Mouse (Mus musculus) heart, postnatal 4 days (tissue): Measurements from ENCODE around the gene Gfod1. TPM values are rescaled to one million over a fixed set of nuclear protein-coding genes. Genes with fewer than 3 reads are reported as not detected.

Experiments used
- DNase-seq: peaks from one replicate; pipeline ENCODE4 v3.0.0; 2021
- total RNA-seq, 2 experiments: library from RNA; stranded (reverse); gene quantifications; 2 replicates each; pipeline ENCODE4 v1.2.3; 2021

Gene Gfod1
- total RNA-seq, 2 experiments from 2014 or later, result 20.6 to 24.8 TPM

DNA sequence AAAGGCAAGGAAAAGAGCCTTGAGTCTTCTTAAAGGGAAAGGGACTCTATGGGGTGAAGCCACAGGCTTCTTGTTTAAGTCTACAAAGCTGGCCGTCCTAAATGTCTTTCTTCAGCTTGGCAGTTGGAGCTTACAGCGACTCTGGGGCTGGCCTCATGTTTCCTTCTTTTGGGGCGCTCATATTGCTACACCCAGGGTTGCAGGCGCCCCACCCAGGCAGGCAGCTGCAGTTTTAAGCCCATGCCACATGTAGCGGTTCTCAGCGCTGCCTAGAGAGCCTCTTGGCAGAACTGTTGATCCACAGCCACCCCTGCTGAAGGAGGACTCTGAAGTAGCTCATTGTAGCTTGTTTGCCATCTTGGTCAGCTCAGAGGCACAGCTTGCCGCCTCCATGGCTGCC is 104.7 kb downstream of the Gfod1 start:
- no peak for DNase-seq

DNA sequence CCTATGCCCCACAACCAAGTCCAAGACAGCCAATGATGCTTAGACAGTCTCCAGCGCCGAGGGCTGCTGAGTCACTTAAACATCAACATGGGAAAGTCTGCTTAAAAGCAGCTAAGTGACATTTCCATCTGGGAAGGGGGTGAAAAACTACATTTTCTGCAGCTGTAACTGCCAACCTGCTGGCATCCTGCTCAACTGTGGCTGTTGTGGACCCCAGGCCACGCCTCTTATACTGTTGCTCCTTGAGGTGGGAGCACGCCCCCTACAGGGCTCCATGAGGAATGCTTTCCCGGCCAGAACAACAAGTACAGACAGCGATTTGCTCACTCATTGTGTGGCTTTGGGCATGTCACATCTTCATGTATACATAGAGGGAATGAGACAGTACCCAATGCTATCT is 106.8 kb downstream of the Gfod1 start:
- DNase-seq, result no peak

DNA sequence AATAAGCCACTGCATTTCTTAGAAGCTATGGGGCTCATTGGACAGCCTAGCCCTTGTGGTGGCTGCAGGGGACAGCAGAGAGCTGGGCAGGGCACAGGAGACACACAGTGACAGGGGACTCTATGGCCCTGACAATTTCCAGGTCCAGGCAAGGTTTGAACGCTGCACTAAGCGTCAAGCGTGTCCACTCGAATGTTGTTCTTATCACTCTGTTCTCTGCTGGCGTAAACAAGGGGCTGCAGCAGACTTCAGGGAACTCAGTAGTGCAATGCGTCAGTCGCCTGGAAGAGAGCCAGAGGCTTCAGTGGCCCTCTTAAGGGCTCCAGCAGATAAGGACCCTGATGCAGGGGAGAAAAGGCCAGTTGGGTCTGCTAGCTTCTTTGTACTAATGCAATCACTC is 108.0 kb downstream of the Gfod1 start:
- DNase-seq, result peak; percentile 81

DNA sequence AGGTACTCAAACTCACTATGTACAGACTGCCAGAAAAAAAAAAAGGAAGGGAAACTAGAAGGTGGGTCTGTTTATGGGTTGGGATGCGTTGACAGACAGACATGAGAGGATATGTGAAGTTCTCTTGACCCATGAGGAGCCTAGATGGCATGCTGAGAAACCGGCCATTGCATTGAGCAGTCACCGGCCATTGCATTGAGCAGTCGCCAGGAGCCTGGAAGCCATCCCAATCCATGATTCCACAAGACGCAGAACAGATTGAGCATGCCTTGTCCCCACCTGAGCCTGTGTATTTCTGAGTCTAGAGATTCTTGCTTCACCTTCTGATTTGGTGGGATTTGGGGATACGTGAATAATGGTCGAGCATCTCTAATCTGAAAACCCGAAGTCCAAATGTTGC is 110.0 kb downstream of the Gfod1 start:
- DNase-seq, result no peak

DNA sequence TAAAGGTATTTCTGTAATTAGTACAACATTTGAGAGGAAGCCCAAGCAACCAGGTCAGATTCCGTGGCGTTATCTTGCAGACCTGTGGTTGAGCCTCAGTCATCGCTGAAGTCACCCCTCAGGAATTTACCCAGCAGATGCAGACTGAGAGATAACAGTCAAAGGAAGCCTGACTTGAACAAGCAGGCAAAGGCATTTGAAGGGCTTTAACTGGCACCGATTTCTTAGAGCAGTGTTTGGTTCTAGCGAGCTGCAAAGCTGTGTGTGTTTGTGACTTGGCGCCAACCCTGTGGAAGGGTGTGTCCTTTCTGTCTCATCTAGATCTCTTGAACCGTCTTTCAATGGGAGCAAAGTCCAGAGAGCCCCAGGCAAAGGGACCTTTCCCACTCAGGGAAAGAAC is 110.7 kb downstream of the Gfod1 start:
- DNase-seq, result no peak

DNA sequence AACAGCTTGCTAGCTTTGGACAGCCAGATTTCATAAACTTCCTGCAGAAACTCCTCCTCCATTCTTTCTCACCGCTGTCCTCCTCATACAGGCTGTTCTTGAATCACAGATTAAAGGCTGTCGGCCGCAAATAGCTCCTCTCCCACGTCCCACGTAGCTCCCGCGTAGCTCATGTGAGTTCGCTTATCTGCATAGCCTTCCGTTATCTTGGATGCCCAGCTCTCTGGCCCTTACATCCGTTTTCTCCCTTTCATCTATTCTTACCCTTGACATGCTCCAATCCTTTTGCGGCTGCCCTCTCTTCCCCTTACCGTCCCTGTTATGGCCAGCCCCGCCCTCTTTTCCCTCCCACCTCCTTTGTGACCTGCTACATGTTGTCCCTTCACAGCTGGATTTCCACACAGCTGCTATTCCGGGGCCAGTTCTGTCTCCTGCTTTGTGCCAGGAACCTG is 112.2 kb downstream of the Gfod1 start:
- DNase-seq, result peak; percentile 72

DNA sequence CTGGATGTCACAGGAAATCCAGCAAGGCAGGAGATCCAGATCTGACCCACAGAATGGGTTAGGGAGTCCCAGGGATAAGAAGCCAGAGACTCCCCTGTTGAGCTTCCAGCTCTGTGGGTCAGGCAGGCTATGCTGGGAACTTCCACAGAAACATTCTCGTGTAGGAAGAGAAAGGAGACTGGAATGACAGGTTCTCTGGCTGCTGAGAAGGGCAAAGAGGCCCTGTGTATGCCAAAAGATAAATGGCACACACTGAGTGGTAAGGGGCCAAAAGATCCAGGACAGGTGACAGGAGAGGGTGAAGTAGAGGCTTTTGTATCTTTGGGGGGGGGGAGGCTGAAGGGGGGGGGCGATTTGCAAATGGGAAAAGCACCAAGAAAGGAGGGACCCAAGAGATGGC is 112.7 kb downstream of the Gfod1 start:
- DNase-seq, result no peak

DNA sequence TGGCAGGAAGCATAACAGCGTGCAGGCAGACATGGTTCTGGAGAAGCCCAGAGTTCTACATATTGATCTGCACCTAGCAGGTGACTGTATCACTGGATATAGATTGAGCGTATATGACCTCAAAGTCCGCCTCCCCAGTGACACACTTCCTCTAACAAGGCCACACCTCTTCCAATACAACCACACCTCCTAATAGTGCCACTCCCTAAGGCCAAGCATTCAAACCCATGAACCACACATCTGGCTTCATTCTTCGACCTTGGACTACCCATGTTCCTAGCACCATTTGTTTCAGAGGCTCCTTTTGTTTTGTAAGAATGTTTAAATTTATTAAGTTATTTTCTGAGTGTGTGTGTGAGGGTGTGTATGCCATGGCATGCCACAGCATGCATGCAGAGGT is 116.2 kb downstream of the Gfod1 start:
- no peak for DNase-seq

DNA sequence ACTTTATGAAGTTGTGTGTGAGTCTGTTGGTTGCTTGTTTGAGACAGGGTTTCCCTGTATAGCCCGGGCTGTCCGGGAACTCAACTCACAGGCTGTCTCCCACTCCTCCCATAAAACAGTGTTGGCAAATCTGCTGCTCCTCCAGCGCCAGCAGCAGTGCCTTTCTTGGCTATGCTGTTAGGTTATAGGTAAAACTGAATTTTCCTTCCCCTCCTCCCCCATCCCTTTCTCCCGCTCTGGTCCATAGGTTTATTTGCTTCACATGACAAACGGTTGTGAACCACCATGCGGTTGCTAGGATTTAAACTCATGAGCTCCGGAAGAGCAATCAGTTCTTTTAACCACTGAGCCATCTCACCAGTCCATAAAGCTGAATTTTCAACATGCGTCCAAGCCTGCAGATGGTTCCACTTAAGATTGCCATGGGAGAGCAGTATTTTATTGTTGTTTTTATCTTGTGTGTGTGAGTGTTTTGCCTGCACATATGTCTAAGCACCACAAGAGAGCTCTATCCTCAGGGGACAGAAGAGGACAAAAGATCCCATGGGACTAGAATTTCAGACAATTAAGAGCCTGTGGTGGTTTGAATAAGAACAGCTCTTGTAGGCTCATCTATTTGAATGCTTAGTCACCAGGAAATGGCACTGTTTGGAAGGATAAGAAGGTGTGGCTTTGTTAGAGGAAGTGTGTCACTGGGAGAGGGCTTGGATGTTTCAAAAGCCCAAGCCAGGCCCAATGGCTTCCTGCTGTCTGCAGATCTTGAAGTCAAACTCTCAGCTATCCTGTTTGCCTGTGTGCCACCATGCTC is 120.5 kb downstream of the Gfod1 start:
- no peak for DNase-seq

DNA sequence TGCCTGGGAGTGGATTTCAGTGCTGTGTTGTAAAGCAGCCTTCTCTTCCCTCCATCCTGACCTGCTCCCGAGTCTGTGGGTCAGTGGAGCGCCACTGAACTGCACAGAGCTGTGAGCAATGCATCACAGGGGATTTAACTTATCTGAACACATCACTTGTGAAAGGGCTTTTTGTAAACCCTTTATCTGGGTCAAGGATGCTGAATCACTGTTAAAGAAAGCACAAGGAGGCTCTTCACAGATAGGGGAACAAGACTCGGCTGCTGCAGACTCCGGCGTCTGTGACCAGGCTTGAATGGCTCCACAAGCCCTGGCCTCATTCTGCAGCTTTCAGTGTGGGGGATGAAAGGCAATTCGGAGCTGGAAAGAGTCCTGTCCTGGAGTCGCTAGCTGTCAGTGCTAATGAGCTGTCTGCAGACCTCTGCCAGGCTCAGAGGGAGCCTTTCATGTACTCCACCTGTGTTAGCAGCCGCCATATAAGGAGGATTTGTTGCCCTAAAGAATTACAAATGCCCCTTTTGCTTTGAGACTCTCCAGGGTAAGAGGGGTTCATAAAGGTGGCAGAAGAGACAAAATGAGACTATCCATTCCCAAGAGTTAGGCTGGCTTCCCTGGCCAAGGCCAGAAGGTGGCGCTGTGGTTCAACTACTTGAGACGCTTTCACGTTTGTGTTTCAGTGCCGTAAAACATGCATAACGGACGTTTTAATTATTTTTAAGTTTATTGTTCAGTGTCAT is 121.3 kb downstream of the Gfod1 start:
- peak; percentile 89 for DNase-seq

DNA sequence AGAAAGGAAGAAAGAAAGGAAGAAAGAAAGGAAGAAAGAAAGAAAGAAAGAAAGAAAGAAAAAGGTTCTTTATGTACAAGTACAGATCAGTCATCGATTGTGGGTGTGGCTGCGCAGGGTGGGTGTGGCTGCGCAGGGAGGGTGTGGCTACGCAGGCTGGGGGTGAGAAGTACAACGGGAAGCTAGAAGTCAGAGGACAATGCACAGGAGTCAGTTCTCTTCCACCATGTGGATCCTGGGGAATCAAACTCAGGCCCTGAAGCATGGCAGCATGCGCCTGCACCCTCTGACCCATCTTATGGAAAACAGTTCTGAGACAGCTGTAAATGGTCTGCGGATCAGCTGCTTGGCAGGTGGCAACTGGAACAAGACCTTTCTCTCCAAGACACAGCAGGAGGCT is 122.9 kb downstream of the Gfod1 start:
- DNase-seq, result no peak

DNA sequence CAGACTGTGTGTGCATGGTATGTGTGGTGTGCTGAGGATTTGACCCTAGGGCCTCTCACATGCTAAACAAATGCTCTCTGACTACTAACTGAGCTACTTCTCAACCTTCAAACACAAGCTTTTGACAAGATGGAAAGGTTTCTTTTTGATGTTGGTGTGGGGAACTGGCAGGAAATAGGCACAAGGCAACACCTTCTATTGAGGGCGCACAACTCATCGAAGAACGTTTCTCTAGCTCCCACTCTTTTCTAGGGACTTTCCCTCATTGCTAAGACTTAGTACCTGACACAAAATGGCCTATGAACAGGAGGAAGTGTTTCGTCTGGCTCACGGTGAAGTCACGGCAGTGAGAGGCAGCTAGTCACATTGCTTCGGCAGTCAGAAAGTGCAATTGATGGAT is 126.7 kb downstream of the Gfod1 start:
- DNase-seq, result no peak

DNA sequence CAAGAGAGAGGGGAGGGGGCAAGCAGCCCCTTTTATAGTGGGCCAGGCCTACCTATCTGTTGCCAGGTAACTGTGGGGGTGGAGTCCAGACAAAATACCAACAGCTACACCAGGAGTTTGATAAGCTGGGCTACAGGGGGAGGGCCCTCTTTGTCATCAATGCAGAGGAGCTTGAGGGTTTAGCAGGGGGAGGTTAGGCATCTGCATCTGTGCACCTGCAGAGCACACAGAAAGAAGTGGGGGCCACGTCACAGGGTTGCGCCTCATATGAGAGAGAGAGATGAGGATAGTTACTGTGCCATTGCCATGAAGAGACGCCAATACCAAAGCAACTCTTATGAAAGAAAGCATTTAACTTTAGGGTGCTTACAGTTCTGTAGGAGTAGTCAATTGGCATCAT is 127.3 kb downstream of the Gfod1 start:
- no peak for DNase-seq

DNA sequence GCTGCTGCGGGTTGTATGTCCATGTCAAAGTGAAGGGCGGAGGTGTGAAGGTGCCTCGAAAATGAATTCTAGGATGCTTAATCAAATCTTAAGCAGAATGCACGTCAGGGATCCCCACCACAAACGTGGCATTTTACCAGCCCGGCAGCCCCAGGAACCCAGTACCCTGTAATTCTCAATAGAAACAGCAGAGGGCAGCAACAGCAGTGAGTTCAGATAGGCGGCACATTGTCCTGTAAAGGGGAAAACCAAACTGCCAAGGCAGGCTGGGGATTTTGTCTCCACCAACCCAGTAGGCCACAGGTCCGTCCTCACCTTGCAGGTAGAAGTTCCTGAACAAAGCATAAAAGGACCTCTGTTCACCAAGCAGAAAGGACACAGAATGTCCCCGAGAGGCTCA is 130.7 kb downstream of the Gfod1 start:
- DNase-seq, result peak; percentile 88

DNA sequence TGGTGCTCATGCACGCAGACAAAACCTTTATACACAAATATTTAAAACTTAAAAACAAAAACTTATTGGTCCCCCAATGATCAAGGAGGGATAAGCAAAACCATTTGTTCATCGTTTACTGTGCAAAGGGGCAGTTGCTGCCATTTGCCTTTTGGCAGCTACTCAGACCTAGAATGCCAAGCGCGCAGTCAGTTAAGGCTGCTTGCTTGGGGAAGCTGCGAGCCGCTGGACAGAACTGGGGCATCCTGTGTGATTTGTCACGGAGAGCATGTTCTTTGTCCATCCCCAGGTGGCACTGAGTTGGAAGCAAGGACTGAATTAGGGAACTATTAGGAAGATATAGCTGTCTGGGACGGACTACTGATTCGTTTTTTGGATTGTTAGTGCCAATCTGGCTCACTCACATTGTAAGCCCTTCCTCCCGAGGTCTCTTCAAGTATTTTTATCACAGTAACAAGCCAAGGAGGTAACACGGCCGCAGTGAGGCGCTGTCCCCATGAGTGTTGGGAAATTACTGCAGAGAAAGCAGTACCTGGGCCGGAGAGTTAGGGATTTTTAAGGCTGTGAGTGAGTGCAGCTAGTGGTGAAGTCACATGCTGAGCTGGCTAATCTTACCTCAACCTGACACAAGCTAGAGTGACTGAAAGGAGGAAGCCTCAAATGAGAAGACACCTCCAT is 131.8 kb downstream of the Gfod1 start:
- peak; percentile 42 for DNase-seq

DNA sequence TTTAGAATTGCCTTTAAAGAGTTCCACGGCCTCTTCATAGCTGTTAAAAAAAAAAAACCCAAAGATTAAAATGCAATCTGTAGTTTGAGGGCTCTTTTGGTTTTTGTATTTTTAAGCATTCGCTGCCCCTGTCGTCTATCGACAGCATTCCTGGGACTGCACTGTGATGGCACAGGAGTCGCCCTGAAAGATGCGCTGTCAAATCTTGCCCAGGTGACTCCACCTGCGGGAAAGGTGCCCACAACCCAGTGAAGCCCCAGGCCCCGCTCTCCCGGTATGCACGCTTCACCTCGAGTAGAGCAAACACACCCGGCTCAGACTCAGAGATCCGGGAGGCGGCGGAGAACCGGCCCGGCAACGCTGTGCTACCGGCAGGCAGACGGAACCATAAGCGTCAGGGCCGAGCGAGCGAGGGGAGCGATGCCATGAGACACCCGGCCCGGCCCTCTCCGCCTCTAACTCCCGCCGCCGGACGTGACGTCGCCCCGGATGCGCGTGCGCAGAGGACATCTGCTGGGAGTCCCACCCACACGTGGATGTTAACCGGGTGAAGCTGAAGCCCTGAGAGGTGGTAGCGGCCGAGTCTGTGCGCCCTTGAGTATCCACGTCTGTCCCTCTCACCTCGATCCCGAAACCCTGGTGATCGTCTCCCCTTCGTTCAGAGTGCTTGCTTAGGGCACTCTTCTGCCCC is 132.8 kb downstream of the Gfod1 start, which contains the start of gene Tbc1d7:
Gene Tbc1d7 (minus strand): TSS at position 482 of the 691 bp plus-strand sequence.
- DNase-seq, result peak; percentile 99

DNA sequence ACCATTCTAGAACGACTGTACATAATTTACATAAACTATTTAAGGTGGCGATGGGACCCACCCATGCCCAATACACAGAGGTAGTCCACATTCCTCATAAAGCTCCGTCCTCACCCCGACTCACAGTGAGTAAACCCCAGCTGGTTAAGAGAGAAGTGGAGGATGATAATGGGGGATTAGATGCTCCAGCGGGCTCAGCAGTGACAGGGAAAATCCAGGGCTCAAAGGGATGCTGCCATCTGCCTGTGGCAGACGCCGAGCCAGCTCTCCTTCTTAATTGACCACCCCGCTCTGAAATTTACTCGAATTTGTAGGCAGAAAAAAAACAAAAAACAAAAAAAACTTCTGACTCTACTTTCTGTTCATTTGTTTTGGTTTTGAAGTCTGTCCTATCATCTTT is 136.3 kb downstream of the Gfod1 start:
- no peak for DNase-seq

DNA sequence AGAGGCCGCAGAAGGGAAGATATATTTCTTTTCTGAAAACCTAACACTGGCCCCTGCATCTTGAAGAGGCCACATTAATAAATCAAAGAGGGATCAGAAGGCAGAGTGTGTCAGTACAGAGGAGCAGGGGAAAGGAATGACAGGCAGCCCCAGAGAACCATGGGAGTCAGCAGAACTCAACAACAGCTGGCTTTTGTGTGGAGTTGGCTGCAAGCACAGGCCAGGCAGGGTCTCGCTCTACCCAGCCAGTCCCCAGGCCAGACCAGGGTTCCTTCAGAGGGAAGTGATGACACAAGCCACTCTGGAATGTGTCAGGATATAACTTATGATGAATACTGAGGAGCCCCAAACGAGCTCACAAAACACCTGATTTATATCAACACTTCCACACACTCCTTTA is 144.5 kb downstream of the Gfod1 start:
- peak; percentile 57 for DNase-seq

DNA sequence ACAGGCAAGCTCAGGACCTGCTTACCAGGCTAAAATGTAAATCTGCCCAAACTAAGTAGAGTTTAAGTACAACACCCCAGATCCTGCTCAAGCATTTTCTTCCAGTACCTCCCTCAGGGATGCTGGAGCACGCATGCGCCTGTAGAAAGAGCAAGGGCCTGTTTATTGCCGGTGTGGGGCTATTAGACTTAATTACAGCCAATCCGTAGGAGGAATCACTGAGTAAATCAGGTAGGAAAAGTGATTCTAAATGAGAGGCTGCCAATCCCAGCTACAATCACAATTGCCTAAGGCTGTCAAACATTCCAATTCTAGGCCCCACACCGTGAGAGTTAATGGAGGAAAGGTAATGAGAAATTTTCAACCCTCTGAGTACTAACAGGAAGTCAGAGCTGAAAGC is 145.7 kb downstream of the Gfod1 start:
- no peak for DNase-seq

DNA sequence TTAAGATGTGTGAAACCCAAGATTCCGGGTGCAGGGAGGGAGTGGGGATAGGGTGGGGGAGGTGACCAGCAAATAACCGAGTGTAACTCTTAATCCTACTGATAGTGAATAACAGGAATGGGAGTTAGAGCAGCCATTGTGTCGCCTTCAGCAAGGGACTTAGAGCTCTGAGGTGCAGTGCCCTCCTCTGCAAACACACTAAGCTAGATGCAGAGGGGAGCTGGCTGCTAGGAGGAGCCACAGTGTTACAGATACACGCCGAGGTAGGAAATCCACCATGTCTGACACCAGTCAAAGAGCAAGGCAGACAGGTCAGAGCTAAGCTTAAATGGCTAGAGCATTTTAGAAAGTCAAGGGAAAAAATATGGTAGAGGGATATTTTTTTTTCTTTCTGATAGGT is 146.6 kb downstream of the Gfod1 start:
- DNase-seq, result no peak

DNA sequence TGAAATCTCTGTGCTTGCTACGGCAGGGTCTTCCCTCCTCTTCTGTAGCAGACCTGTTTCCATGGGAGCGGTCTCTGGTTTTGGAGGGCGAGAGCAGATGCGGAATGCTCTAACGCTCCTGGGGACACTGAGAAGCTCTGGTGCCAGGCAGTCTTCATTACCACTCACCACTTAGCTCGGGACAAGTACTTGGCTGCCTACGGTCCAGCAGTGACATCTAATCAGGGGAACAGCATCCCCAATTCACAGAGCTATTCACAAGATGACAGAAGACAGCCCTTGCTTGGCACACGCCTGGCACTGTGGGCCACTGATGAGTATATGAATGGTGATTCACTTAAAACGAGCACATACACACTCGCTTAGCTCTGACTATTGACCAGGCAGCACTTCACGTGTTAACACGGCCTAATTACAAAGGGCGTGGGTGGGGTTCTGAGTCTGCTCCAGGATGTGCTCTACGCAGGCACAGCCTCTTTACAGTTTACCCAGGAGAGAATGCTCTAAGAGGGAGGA is 151.9 kb downstream of the Gfod1 start:
- no peak for DNase-seq

DNA sequence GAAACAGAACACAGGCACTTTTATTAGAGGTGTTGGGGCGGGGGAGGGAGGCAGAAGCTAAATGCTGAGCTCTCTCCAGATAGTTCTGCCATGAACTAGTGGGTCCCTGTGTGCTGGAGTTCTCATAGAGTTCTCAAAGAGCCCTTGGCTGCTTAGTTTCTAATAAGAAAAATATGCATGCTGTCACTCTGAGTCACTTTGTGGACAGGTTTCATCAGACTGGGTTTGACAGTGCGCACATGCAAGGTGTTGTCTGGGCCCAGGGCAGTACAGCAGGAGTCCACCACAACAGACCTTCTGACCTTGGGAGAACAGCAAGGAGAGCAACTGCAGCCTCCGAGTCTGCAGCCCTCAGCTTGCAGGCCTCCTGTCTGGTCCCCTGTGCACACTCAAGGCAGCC is 154.3 kb downstream of the Gfod1 start:
- DNase-seq, result no peak

DNA sequence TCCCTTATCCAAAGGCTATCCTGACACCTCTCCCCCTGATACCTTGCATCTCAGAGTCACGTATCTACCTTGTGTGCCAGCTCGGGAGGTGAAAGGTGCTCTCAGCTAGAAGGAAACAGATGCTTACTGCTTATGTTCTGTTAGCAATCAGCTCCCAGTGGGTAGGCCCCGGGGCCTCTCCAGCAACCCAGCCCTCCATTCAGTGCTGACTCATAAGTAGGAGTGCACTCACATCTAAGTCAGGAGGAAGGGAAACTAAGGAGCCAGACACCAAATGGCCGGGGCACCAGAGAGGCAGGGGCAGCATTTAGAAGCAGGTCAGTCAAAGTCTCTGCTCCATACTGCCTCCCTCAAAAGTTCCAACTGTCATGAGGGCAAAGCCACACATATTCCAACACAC is 155.3 kb downstream of the Gfod1 start:
- no peak for DNase-seq
